Mouse (Mus musculus) right cerebral cortex, postnatal 10 days (tissue): ENCODE results near the gene Smim26.
A peak's percentile ranks its signal among the peaks of the same experiment; 100 is the strongest.

ENCODE experiments used
- DNase-seq, 2 experiments: peaks; one replicate each; pipeline ENCODE4 v3.0.0; 2021; ENCODE audit warnings: low spot score in 2 of 2

Smim26 gene

GRCm38 (mm10) chr2:144635644-144636320 is 41.9 kb downstream of the Smim26 start:
- peak; percentile 79 to 82 for DNase-seq

- no peak for DNase-seq
Observed at GRCm38 (mm10) chr2:144637204-144637603, 43.4 kb downstream of the Smim26 start.

GRCm38 (mm10) chr2:144637671-144638395 is 44.0 kb downstream of the Smim26 start:
- DNase-seq: no peak

GRCm38 (mm10) chr2:144638719-144639118 is 44.9 kb downstream of the Smim26 start:
- DNase-seq: no peak

GRCm38 (mm10) chr2:144640101-144640500 is 46.2 kb downstream of the Smim26 start:
- no peak for DNase-seq

- DNase-seq: no peak
Observed at GRCm38 (mm10) chr2:144641991-144642390, 48.1 kb downstream of the Smim26 start.
